Mouse (Mus musculus): ENCODE measurements around the gene Hipk1. TPM values are rescaled to one million over a fixed set of nuclear protein-coding genes. Genes with fewer than 3 reads are reported as not detected.

Hipk1 gene
- polyA plus RNA-seq, 1 experiment from 2014 or later = 8.3 TPM

DNA sequence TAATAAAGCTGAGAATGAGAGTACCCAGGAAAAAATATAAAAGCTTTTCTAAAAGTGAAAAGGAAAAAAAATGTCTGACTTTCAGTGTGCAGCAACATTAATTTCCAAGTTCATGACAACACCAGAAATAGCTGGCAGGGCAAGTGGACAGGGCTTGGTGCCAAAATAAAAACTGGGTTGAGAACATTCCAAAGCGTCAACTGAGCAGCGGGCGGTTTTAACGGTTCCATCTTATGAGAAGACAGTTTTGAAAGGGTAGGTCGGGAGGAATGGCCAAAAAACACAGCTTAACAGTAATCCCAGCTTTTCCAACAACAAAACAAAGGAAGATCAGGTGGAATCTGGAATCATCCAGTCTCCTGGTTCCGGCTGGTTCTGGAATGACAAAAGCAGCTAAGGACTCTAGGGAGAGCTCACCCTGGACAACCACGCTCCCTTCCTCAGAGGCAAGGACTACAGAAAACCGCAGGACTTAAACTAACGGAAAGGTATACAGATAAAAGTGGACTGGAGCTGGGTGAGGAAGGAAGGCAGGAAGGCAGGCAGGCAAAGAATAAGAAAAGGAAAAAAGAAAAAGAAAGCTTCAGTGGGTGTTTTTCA, 19.7 kb downstream of the Hipk1 start:
- Histone ChIP-seq H3K27ac (ENCODE audit: low read depth) (0 out of 2 replicates have a peak overlapping the region, but pooled peaks have one; percentile 24), H3K4me3 (ENCODE audit: low read depth, low read length) (no peak overlapping the region), H3K4me1 (ENCODE audit: insufficient read depth) (peaks cover 21% of the 10 kb centered on the region), H3K27me3 (ENCODE audit: insufficient read depth, low read length) (no peaks in the 10 kb centered on the region), H3K9me3 (ENCODE audit: low read length) (no peaks in the 10 kb centered on the region), H3K36me3 (replicated peaks; ENCODE audit: insufficient read depth, low read length) (peaks cover 75% of the 10 kb centered on the region), H3K9ac (replicated peaks) (no peak overlapping the region), H3K4me2 (ENCODE audit: low read depth, low read length) (no peak overlapping the region)
- 72% methylated on average over 9 of the region's 9 CpGs for WGBS (ENCODE audit: insufficient replicate concordance)
- TF ChIP-seq CTCF (IDR thresholded peaks at IDR 0.05; ENCODE audit: low read depth) = no peak
- no peak for TF ChIP-seq EP300 (IDR thresholded peaks at IDR 0.05; ENCODE audit: low read depth)
- DNase-seq = peak; percentile 37
- ATAC-seq = no peak

DNA sequence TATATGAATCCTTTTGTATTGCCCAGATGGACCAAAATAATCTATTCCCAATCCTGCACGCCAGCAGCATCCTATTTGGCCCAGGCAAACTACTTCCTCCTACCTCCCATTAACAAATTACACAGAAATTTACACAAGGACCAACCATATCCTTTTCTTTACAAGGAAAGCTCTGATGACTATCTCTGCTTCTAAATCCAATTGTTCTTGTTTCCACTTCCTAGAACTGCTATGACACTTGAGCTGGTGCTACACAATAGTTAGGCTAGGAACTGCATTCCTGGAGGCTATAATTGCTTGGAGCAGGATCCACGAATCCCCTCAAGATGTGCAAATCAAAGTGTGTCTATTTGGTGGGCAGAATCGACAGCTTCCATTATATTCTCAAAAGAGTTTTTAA, 24.6 kb downstream of the Hipk1 start:
- TF ChIP-seq CTCF (IDR thresholded peaks at IDR 0.05; ENCODE audit: low read depth) (no peak), EP300 (IDR thresholded peaks at IDR 0.05; ENCODE audit: low read depth) (no peak)
- Histone ChIP-seq H3K27me3 (ENCODE audit: insufficient read depth, low read length) (no peaks in the 10 kb centered on the region), H3K4me2 (ENCODE audit: low read depth, low read length) (no peak overlapping the region), H3K4me3 (ENCODE audit: low read depth, low read length) (no peak overlapping the region), H3K36me3 (replicated peaks; ENCODE audit: insufficient read depth, low read length) (peaks cover 83% of the 10 kb centered on the region), H3K9ac (replicated peaks) (no peak overlapping the region), H3K27ac (ENCODE audit: low read depth) (no peak overlapping the region), H3K4me1 (ENCODE audit: insufficient read depth) (peaks cover 10% of the 10 kb centered on the region; the same call in 1 of the 2 replicates), H3K9me3 (ENCODE audit: low read length) (no peaks in the 10 kb centered on the region)
- WGBS (ENCODE audit: insufficient replicate concordance) = 77% methylated on average over 3 of the region's 3 CpGs
- ATAC-seq (no peak), DNase-seq (no peak)

DNA sequence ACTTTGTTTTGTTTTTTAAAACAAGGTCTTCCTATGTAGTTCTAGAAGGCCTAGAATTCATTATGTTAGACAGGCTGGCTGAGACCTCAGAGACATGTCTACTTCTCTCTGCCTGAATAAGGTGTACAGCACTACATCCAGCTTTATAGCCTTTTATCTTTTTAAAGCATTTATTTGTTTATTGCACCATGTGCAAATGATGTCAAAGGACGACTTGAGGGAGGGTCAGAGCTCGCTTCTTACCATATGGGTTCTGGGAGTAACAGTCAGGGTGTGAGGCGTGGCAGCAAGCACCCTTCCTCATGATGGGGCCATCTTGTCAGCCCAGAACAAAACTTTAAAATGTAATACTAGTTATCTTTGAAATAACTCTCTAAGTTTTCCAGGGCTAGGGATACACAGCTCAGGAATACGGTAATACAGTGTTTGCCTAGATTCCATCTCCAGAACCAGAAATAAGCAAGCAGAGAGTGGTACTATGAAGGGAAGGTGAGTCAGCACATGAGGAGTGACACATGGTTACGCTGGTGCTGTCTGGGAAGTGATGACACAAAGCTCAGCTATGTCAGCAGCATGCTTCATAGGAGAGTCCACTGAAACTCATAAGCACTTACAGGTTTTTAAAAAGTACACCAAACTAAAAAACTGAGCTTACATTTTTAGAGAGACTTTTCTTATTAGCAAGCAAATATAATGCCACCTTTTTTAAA, 31.9 kb downstream of the Hipk1 start:
- whole genome bisulfite sequencing (ENCODE audit: insufficient replicate concordance) = 82% methylated on average over 5 of the region's 5 CpGs
- Histone ChIP-seq H3K4me2 (ENCODE audit: low read depth, low read length) (no peak overlapping the region), H3K4me1 (ENCODE audit: insufficient read depth) (no peaks in the 10 kb centered on the region), H3K9me3 (ENCODE audit: low read length) (no peaks in the 10 kb centered on the region), H3K9ac (replicated peaks) (no peak overlapping the region), H3K36me3 (replicated peaks; ENCODE audit: insufficient read depth, low read length) (peaks cover 83% of the 10 kb centered on the region), H3K27ac (ENCODE audit: low read depth) (no peak overlapping the region), H3K4me3 (ENCODE audit: low read depth, low read length) (no peak overlapping the region), H3K27me3 (ENCODE audit: insufficient read depth, low read length) (no peaks in the 10 kb centered on the region)
- ATAC-seq (no peak), DNase-seq (no peak)
- TF ChIP-seq EP300 (IDR thresholded peaks at IDR 0.05; ENCODE audit: low read depth) (no peak), CTCF (IDR thresholded peaks at IDR 0.05; ENCODE audit: low read depth) (no peak)

DNA sequence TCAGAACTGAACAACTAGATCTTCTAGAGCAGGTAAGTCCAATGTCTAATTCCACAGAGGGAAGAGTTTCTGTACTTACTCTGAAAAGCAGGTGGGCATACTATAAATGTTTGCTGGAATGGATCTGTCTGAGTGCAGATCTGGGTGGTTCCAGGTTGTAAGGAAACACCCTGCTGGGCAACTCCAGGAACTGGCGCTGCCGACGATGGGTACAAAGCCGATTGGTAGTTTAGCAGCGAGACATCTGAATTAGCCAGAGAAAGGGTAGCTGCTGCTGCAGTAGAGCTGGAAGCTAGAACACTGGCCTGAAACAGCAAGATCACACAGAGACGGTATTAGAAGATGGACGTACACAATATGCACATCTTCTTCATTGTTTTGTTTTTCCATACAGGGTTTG, 32.9 kb downstream of the Hipk1 start:
- Histone ChIP-seq H3K27ac (ENCODE audit: low read depth) (no peak overlapping the region), H3K4me3 (ENCODE audit: low read depth, low read length) (no peak overlapping the region), H3K9me3 (ENCODE audit: low read length) (no peaks in the 10 kb centered on the region), H3K4me1 (ENCODE audit: insufficient read depth) (no peaks in the 10 kb centered on the region), H3K27me3 (ENCODE audit: insufficient read depth, low read length) (no peaks in the 10 kb centered on the region), H3K9ac (replicated peaks) (no peak overlapping the region), H3K36me3 (replicated peaks; ENCODE audit: insufficient read depth, low read length) (peaks cover 83% of the 10 kb centered on the region), H3K4me2 (ENCODE audit: low read depth, low read length) (no peak overlapping the region)
- no peak for ATAC-seq
- no peak for DNase-seq
- TF ChIP-seq EP300 (IDR thresholded peaks at IDR 0.05; ENCODE audit: low read depth) (no peak), CTCF (IDR thresholded peaks at IDR 0.05; ENCODE audit: low read depth) (no peak)
- WGBS (ENCODE audit: insufficient replicate concordance) = 92% methylated on average over 7 of the region's 7 CpGs

DNA sequence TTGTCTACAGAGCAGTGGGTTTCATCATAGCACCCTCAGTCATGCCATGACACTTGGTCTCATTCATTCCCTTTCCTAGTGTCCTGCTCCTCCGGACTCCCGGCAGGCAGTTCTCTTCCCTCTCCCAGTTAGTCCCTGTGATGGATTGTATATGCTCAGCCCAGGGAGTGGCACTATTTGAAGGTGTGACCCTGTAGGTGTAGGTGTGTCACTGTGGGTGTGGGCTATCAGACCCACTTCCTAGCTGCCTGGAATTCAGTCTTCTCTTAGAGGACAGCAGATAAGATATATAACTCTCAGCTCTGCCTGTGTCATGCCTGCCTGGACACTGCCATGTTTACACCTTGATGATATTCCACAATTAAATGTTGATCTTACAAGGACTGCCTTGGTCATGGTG, 34.4 kb downstream of the Hipk1 start:
- no peaks in the 10 kb centered on the region for H3K9me3 ChIP-seq (ENCODE audit: low read length)
- H3K9ac ChIP-seq (replicated peaks) = no peak overlapping the region
- H3K27ac ChIP-seq (ENCODE audit: low read depth) = no peak overlapping the region
- no peak overlapping the region for H3K4me3 ChIP-seq (ENCODE audit: low read depth, low read length)
- no peak overlapping the region for H3K4me2 ChIP-seq (ENCODE audit: low read depth, low read length)
- no peak for DNase-seq
- no peak for TF ChIP-seq EP300 (IDR thresholded peaks at IDR 0.05; ENCODE audit: low read depth)
- no peak for TF ChIP-seq CTCF (IDR thresholded peaks at IDR 0.05; ENCODE audit: low read depth)
- WGBS (ENCODE audit: insufficient replicate concordance) = 96% methylated on average over 2 of the region's 2 CpGs
- H3K4me1 ChIP-seq (ENCODE audit: insufficient read depth) = no peaks in the 10 kb centered on the region
- peaks cover 83% of the 10 kb centered on the region for H3K36me3 ChIP-seq (replicated peaks; ENCODE audit: insufficient read depth, low read length)
- no peaks in the 10 kb centered on the region for H3K27me3 ChIP-seq (ENCODE audit: insufficient read depth, low read length)
- no peak for ATAC-seq

DNA sequence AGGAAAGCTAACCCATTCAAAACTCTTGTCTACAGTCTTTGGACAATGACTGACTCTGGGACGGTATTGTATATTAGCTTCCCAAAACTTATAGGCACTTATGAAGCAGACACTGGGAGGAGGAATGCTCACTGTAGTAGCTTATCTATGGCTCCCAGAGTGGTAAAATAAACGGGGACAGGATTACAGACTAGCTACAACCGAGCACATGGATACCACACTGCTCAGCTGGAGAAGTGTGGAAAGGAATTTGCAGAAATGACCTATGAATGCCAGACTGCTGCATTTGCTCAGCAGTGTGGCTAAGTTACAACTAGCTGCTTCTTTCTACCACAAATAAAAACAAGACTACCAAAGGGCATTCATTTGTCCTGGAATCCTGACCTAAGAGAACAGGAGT, 36.0 kb downstream of the Hipk1 start:
- Histone ChIP-seq H3K4me2 (ENCODE audit: low read depth, low read length) (no peak overlapping the region), H3K9ac (replicated peaks) (no peak overlapping the region), H3K27me3 (ENCODE audit: insufficient read depth, low read length) (no peaks in the 10 kb centered on the region), H3K36me3 (replicated peaks; ENCODE audit: insufficient read depth, low read length) (peaks cover 86% of the 10 kb centered on the region), H3K4me1 (ENCODE audit: insufficient read depth) (no peaks in the 10 kb centered on the region), H3K4me3 (ENCODE audit: low read depth, low read length) (no peak overlapping the region), H3K9me3 (ENCODE audit: low read length) (no peaks in the 10 kb centered on the region), H3K27ac (ENCODE audit: low read depth) (no peak overlapping the region)
- no peak for DNase-seq
- WGBS (ENCODE audit: insufficient replicate concordance) = 63% methylated on average over 3 of the region's 3 CpGs
- no peak for ATAC-seq
- TF ChIP-seq CTCF (IDR thresholded peaks at IDR 0.05; ENCODE audit: low read depth) = no peak
- no peak for TF ChIP-seq EP300 (IDR thresholded peaks at IDR 0.05; ENCODE audit: low read depth)

All from liver, postnatal 0 days (tissue).